Mouse (Mus musculus) cerebellum, adult 2 months (tissue): ENCODE measurements around the gene Slc16a10. TPM values are rescaled to one million over a fixed set of nuclear protein-coding genes. Genes with fewer than 3 reads are reported as not detected.

ENCODE experiments used
- DNase-seq, 2 experiments: peaks; one replicate each; pipeline ENCODE4 v3.0.0; 2021
- H3K27ac ChIP-seq: fragments of 200-500 bp; 2 replicates; pipeline ENCODE4 v1.5.1; 2012; ENCODE audit warnings: low read length, control low read depth, inconsistent platforms; ENCODE audit not compliant: insufficient read depth
- H3K27me3 ChIP-seq: fragments of 200-500 bp; 2 replicates; pipeline ENCODE4 v1.6.1; 2012; ENCODE audit warnings: inconsistent platforms, mild to moderate bottlenecking, low read length, moderate library complexity; ENCODE audit not compliant: control insufficient read depth, insufficient read depth
- H3K4me1 ChIP-seq: fragments of 200-500 bp; 2 replicates; pipeline ENCODE4 v1.6.1; 2011; ENCODE audit warnings: low read length; ENCODE audit not compliant: control insufficient read depth, insufficient read depth
- H3K4me3 ChIP-seq: fragments of 200-500 bp; replicated peaks from 2 replicates; pipeline ENCODE3; 2011; ENCODE audit warnings: mild to moderate bottlenecking, low read depth, low read length, control low read depth; ENCODE audit not compliant: insufficient read depth
- CTCF ChIP-seq: fragments of 200-500 bp; IDR thresholded peaks from 2 replicates; pipeline ENCODE4 v1.5.1; 2011; ENCODE audit warnings: low read depth, mild to moderate bottlenecking, control low read depth, low read length, moderate library complexity, borderline replicate concordance; ENCODE audit not compliant: insufficient read depth
- POLR2A ChIP-seq: fragments of 200-500 bp; IDR thresholded peaks from 2 replicates; pipeline ENCODE4 v1.6.1; 2011; ENCODE audit warnings: low read length, control low read depth, borderline replicate concordance; ENCODE audit not compliant: insufficient read depth
- WGBS: fragments of 180-500 bp; shearing (Covaris S2); methylation state at CpG from one replicate; pipeline ENCODE4 v1.1.7; 2018; 5-methylcytosine and 5-hydroxymethylcytosine counted together
- polyA plus RNA-seq: library from polyadenylated mRNA; depleted of rRNA; stranded (reverse); fragments of >200 nt; gene quantifications from 2 replicates; pipeline ENCODE4 v1.2.3, GENCODE M21; 2012; rRNA removed

The Slc16a10 gene
- polyA plus RNA-seq, 1 experiment = 3.6 TPM

- Histone ChIP-seq H3K27me3 (no peaks in the 10 kb centered on the region), H3K4me1 (no peaks in the 10 kb centered on the region), H3K27ac (no peak overlapping the region), H3K4me3 (no peak overlapping the region)
- TF ChIP-seq CTCF = no peak
- TF ChIP-seq POLR2A = no peak
- WGBS = 32% methylated on average over 10 of the region's 10 CpGs
- DNase-seq = no peak
Observed at GRCm38 (mm10) chr10:40006963-40007362, 135.1 kb downstream of the Slc16a10 start.

GRCm38 (mm10) chr10:40000746-40001145 lies 141.3 kb downstream of the Slc16a10 start:
- Histone ChIP-seq H3K27ac (no peak overlapping the region), H3K4me3 (no peak overlapping the region), H3K27me3 (no peaks in the 10 kb centered on the region), H3K4me1 (no peaks in the 10 kb centered on the region)
- DNase-seq = no peak
- 91% methylated on average over 2 of the region's 2 CpGs for WGBS
- TF ChIP-seq POLR2A (no peak), CTCF (no peak)

GRCm38 (mm10) chr10:39991155-39991554 lies 150.9 kb downstream of the Slc16a10 start:
- H3K4me3 ChIP-seq = no peak overlapping the region
- no peak for DNase-seq
- H3K27me3 ChIP-seq = no peaks in the 10 kb centered on the region
- WGBS = 81% methylated on average over 4 of the region's 4 CpGs
- no peak for TF ChIP-seq POLR2A
- no peak for TF ChIP-seq CTCF
- no peaks in the 10 kb centered on the region for H3K4me1 ChIP-seq
- no peak overlapping the region for H3K27ac ChIP-seq

- no peaks in the 10 kb centered on the region for H3K27me3 ChIP-seq
- H3K4me3 ChIP-seq = no peak within 1 kb of the TSS
- no peak for DNase-seq
- H3K4me1 ChIP-seq = no peaks in the 10 kb centered on the region
- no peak within 1 kb of the TSS for H3K27ac ChIP-seq
- TF ChIP-seq POLR2A (no peak), CTCF (no peak)
- WGBS = 86% methylated on average over 12 of the region's 12 CpGs
Observed at GRCm38 (mm10) chr10:39986466-39986865, 155.6 kb downstream of the Slc16a10 start, which contains the start of gene Mfsd4b5. Mfsd4b5 (minus strand) TSS chr10:39986646.

Other genes with a start within 250 kb of the Slc16a10 start
- gene Mfsd4b4, start 243.0 kb downstream of the Slc16a10 start, polyA plus RNA-seq = 5.4 and 5.6 TPM in 2 replicates
- gene Mfsd4b2, start 215.3 kb downstream of the Slc16a10 start, polyA plus RNA-seq = not detected in 2 replicates
- gene Mfsd4b3, start 182.1 kb downstream of the Slc16a10 start, polyA plus RNA-seq = 0.07 and 0.13 TPM in 2 replicates
- 0.08 and 0.13 TPM in 2 replicates for gene Mfsd4b5, start 155.6 kb downstream of the Slc16a10 start, polyA plus RNA-seq
- 0.62 and 0.69 TPM in 2 replicates for gene Mfsd4b1, start 117.0 kb downstream of the Slc16a10 start, polyA plus RNA-seq
- gene Rpf2, start 104.8 kb upstream of the Slc16a10 start, polyA plus RNA-seq = 13.8 and 15.1 TPM in 2 replicates
- 28.1 and 33.2 TPM in 2 replicates for gene Gtf3c6, start 115.8 kb upstream of the Slc16a10 start, polyA plus RNA-seq
- 113 and 114 TPM in 2 replicates for gene Amd1, start 159.9 kb upstream of the Slc16a10 start, polyA plus RNA-seq
- gene Cdk19, start 197.3 kb upstream of the Slc16a10 start, polyA plus RNA-seq = 44.7 and 45.9 TPM in 2 replicates